Mouse (Mus musculus): ENCODE results near the gene Gm4756. TPM values are rescaled to one million over a fixed set of nuclear protein-coding genes. Genes with fewer than 3 reads are reported as not detected.

Gene Gm4756
- polyA plus RNA-seq, 1 experiment from 2014 or later = not detected

DNA sequence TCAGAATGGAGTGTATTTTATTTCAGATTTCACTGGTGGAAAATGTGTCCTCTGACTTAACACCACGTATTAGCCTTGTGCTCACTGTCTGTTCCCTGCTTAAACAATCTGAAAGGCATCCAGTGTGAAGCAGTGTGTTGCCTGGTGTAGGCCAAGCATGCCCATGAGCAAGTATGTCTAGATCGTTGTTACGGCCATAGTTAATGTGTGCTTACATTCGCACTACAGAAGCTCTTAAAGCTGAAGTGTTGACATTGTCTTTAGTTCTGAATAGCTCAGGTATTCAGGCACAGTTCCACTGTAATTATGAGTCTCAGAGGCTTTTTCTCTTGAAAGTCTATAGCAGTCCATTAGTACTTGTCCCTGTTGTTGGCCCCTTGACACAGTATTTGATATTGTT, 95.1 kb downstream of the Gm4756 start:
- Histone ChIP-seq H3K27me3 (no peaks in the 10 kb centered on the region), H3K4me2 (replicated peaks) (no peak overlapping the region), H3K9me3 (no peaks in the 10 kb centered on the region), H3K4me1 (no peaks in the 10 kb centered on the region), H3K4me3 (no peak overlapping the region), H3K9ac (no peak overlapping the region), H3K36me3 (no peaks in the 10 kb centered on the region), H3K27ac (no peak overlapping the region)
- ATAC-seq (ENCODE audit: insufficient number of reproducible peaks, insufficient read depth, low FRiP score, low TSS enrichment) = no peak
- WGBS = 69% methylated on average over 4 of the region's 4 CpGs

DNA sequence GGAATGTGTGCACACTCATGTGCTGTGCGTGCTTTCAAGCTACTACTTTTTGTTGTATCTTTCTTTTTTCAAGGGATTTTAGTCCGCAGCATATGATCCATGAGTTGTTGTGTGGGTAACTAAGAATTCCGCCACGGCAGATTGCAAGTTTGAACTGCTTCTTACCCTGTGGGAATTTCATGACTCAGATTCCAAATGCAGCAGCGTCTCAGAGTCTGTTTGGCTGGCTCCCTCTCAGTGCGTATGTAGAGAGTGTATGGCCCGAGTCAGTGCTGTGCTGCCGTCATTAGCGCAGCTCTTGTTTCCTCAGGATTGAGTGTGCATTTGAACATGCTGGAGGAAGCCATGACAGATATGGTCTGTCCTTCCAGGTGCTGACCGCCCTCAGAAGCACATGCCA, 110.9 kb downstream of the Gm4756 start:
- Histone ChIP-seq H3K27me3 (no peaks in the 10 kb centered on the region), H3K9ac (no peak overlapping the region), H3K4me1 (peaks cover 9% of the 10 kb centered on the region; the same call in 1 of the 2 replicates), H3K4me2 (replicated peaks) (no peak overlapping the region), H3K36me3 (peaks cover 17% of the 10 kb centered on the region), H3K9me3 (no peaks in the 10 kb centered on the region), H3K27ac (no peak overlapping the region), H3K4me3 (no peak overlapping the region)
- ATAC-seq (ENCODE audit: insufficient number of reproducible peaks, insufficient read depth, low FRiP score, low TSS enrichment) = no peak
- 85% methylated on average over 10 of the region's 10 CpGs for WGBS

DNA sequence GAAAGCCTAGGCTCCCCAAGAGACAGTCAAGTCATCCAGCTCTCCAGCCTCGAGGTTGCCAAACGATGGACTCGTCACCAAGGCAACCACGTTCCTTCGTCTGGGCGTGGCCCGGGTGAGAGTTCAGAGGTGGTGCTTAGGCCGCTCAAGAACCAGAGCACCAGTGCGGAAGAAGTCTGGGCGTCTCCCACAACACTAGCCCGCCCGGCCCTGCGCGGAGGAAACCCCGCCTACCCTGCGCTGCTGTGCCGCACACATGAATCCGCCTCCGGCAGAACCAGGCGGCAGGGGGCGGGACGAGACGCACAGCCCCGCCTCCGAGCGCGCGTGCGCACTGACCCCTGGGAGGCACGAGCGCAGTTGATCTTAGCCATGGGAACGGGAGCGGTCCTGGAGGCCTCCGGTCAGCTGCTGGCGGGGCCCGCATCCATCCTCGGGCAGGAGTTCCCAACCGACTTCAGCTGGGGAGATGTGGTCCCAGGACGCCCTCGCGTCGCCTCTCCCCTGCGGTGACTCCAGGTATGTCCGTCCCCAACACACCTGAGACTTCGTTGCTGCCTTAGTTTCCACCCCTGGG, 113.4 kb downstream of the Gm4756 start, which contains the start of gene Pcnx4:
Pcnx4 (plus strand) TSS at position 363 of the 577 bp plus-strand sequence.
- H3K9me3 ChIP-seq = no peaks in the 10 kb centered on the region
- H3K27ac ChIP-seq = 0 out of 2 replicates have a peak within 1 kb of the TSS, but pooled peaks have one; percentile 46
- H3K27me3 ChIP-seq = no peaks in the 10 kb centered on the region
- H3K4me3 ChIP-seq = peak within 1 kb of the TSS; percentile 57
- H3K36me3 ChIP-seq = no peaks in the 10 kb centered on the region
- WGBS = under 1% methylated on average over 45 of the region's 45 CpGs
- ATAC-seq (ENCODE audit: insufficient number of reproducible peaks, insufficient read depth, low FRiP score, low TSS enrichment) = peak; percentile 100
- H3K4me2 ChIP-seq (replicated peaks) = peak within 1 kb of the TSS; percentile 60
- H3K4me1 ChIP-seq = peaks cover 9% of the 10 kb centered on the region; the same call in 1 of the 2 replicates
- peak within 1 kb of the TSS; percentile 58 for H3K9ac ChIP-seq

DNA sequence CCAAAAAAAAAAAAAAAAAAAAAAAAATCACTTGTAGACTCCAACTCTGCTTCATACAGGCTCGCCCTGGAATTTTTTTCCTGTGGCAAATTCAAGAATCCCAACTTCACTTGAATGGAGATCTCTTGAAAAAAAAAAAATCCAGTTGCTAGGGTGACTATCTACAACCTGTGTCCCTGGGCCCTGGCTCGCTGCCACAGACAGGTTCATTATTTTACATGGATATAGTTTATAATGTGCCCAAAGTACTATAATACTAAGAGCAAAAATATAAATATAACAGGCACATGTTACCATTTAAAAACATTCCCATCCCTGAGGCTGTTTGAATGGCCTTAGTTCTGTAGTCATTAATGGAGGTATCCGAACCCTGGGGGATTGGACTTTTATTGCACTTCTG, 113.9 kb downstream of the Gm4756 start:
- Histone ChIP-seq H3K9ac (0 out of 2 replicates have a peak overlapping the region, but pooled peaks have one; percentile 32), H3K27ac (no peak overlapping the region), H3K4me1 (peaks cover 9% of the 10 kb centered on the region; the same call in 1 of the 2 replicates), H3K4me2 (replicated peaks) (peak overlapping the region; percentile 60), H3K4me3 (peak overlapping the region; percentile 57), H3K9me3 (no peaks in the 10 kb centered on the region), H3K36me3 (no peaks in the 10 kb centered on the region), H3K27me3 (no peaks in the 10 kb centered on the region)
- 46% methylated on average over 3 of the region's 3 CpGs for WGBS
- ATAC-seq (ENCODE audit: insufficient number of reproducible peaks, insufficient read depth, low FRiP score, low TSS enrichment) = no peak

DNA sequence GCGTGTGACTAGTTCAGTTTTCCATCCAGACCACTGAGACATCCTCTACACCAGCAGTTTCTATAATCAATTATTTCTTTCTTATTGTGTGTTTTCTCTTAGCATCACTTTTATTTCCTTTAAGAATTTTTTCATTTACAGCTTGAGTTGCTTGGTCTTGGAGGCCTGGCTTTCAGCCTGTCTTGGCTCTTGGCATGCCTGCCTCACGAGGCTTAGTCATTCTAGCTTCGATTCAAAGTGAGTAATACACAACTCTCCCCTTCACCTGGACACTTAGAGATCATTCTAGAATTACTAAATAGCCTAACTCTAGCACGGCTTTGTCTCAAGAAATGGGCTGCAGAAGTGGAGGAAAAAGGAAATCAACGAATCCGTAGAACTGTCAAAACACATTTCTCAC, 115.5 kb downstream of the Gm4756 start:
- no peak overlapping the region for H3K4me3 ChIP-seq
- 85% methylated on average over 6 of the region's 6 CpGs for WGBS
- H3K27ac ChIP-seq = no peak overlapping the region
- H3K9ac ChIP-seq = no peak overlapping the region
- no peak for ATAC-seq (ENCODE audit: insufficient number of reproducible peaks, insufficient read depth, low FRiP score, low TSS enrichment)
- H3K27me3 ChIP-seq = no peaks in the 10 kb centered on the region
- H3K4me2 ChIP-seq (replicated peaks) = no peak overlapping the region
- peaks cover 9% of the 10 kb centered on the region; the same call in 1 of the 2 replicates for H3K4me1 ChIP-seq
- H3K9me3 ChIP-seq = no peaks in the 10 kb centered on the region
- H3K36me3 ChIP-seq = no peaks in the 10 kb centered on the region

GRCm38 (mm10) chr12:72532303-72532702, 117.2 kb downstream of the Gm4756 start:
- Histone ChIP-seq H3K4me3 (no peak overlapping the region), H3K9me3 (no peaks in the 10 kb centered on the region), H3K4me2 (replicated peaks) (no peak overlapping the region), H3K4me1 (peaks cover 6% of the 10 kb centered on the region; the same call in 1 of the 2 replicates), H3K36me3 (no peaks in the 10 kb centered on the region), H3K27me3 (no peaks in the 10 kb centered on the region), H3K9ac (no peak overlapping the region), H3K27ac (no peak overlapping the region)
- WGBS = 89% methylated on average over 7 of the region's 7 CpGs
- no peak for ATAC-seq (ENCODE audit: insufficient number of reproducible peaks, insufficient read depth, low FRiP score, low TSS enrichment)

Other genes starting within 250 kb of the Gm4756 start
- 89.3 and 111 TPM in 2 replicates for gene Rtn1, start 240.6 kb downstream of the Gm4756 start, polyA plus RNA-seq (2016; fragmentation: Nextera tagmentation; extraction: Ambion mirVana)
- gene Lrrc9, start 207.8 kb downstream of the Gm4756 start, polyA plus RNA-seq (2016; fragmentation: Nextera tagmentation; extraction: Ambion mirVana) = 1.3 and 2.4 TPM in 2 replicates
- 16.8 and 17.4 TPM in 2 replicates for gene Pcnx4, start 113.3 kb downstream of the Gm4756 start, polyA plus RNA-seq (2016; fragmentation: Nextera tagmentation; extraction: Ambion mirVana)
- 7.7 and 9.6 TPM in 2 replicates for gene Dhrs7, start 15.2 kb upstream of the Gm4756 start, polyA plus RNA-seq (2016; fragmentation: Nextera tagmentation; extraction: Ambion mirVana)
- gene Ppm1a, start 107.8 kb upstream of the Gm4756 start, polyA plus RNA-seq (2016; fragmentation: Nextera tagmentation; extraction: Ambion mirVana) = 81.4 and 83.7 TPM in 2 replicates

All from embryonic facial prominence, embryonic 12.5 days (tissue).